Mouse (Mus musculus) heart, postnatal 10 days (tissue): ENCODE results near the gene Gm6882. TPM values are rescaled to one million over a fixed set of nuclear protein-coding genes. Genes with fewer than 3 reads are reported as not detected.
"Not testable (repeated sequence)": the region's sequence is repeated elsewhere in the genome, so short reads cannot be mapped to it uniquely, and the experiment has no call there.

Experiments
- DNase-seq, 2 experiments: peaks; one replicate each; pipeline ENCODE4 v3.0.0; 2021
- intact Hi-C: fragments of 180-260 bp; cut with DNase I; formaldehyde crosslinking; loops from one replicate; pipeline ENCODE4 v1.15.1; 2025
- total RNA-seq, 2 experiments: library from RNA; stranded (reverse); gene quantifications; 2 replicates each; pipeline ENCODE4 v1.2.3; 2021

The Gm6882 gene
- total RNA-seq: not detected

GRCm38 (mm10) chr7:21432645-21433044 is at the start of gene Gm6882:
Gene Gm6882 (minus strand): TSS chr7:21432745.
- not testable (repeated sequence) for DNase-seq

More at GRCm38 (mm10) chr7:21432645-21433044, at the start of gene Gm6882:
- intact Hi-C loops: not testable (repeated sequence)

Other genes starting within 250 kb of the Gm6882 start
- gene Gm5157, start 242.3 kb downstream of the Gm6882 start, total RNA-seq: not detected
- not detected for gene Vmn1r124, start 172.1 kb downstream of the Gm6882 start, total RNA-seq
- not detected for gene Vmn1r125, start 160.6 kb downstream of the Gm6882 start, total RNA-seq
- not detected for gene Vmn1r126, start 131.3 kb downstream of the Gm6882 start, total RNA-seq
- gene Vmn1r127, start 112.9 kb downstream of the Gm6882 start, total RNA-seq: not detected
- gene Vmn1r128, start 83.4 kb downstream of the Gm6882 start, total RNA-seq: not detected
- gene Vmn1r129, start 71.5 kb downstream of the Gm6882 start, total RNA-seq: not detected
- not detected for gene Vmn1r130, start 79.0 kb upstream of the Gm6882 start, total RNA-seq
- not detected for gene Vmn1r131, start 113.3 kb upstream of the Gm6882 start, total RNA-seq
- not detected for gene Vmn1r132, start 181.3 kb upstream of the Gm6882 start, total RNA-seq